8 mouse cellular contexts compared by ENCODE assay signal in the genomic region with DNA sequence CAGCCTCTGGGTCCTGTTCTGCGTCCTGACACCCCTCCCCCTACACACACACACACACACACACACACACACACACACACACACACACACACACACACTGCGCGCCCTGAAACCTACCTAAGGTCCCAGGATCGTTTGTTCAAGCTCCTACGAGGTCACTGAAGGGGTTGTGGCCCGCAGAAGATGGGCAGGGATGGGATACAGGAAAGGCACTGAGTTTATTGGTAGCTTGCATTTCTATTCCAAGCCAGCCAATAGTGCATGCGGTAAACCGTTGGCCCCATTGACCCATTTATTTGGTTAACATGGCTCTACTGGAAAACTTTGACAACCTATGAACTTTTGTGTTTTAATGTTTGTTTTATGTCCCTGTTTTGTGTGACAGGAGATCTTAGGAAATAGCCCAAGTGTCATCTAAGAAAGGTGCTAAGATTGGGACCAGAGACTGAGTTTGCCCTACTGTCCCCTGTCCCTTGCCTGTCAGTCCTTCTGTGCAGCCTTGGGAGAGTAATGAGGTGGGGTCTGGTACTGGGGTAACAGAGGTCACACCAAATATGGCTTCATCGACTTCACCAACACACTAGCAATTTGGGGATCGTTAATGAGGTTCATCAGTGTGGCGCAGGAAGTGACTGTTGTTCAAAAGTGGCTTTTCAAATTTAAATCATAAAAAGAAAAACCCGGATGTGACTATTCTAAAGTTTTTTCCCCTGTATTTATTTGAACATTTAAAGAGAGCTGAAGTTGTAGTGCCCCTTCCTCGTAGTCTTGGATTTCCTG. TPM values are rescaled to one million over a fixed set of nuclear protein-coding genes. Genes with fewer than 3 reads are reported as not detected.
A peak's percentile ranks its signal among the peaks of the same experiment; 100 is the strongest.
DNase-seq lines count a peak whose midpoint lies in the region; ATAC-seq and TF ChIP-seq lines count a peak whose summit lies in the region.

No protein-coding gene starts in this region.

- H3K9ac ChIP-seq in limb, embryonic 15.5 days, result peak overlapping the region; percentile 67
- peak overlapping the region; percentile 95 for H3K9ac ChIP-seq in neural tube, embryonic 14.5 days (replicated peaks; ENCODE audit: low read depth, low read length)

- H3K36me3 ChIP-seq in spleen, adult 2 months (ENCODE audit: control insufficient read depth, insufficient read depth, low read length), result peaks cover 2% of the 10 kb centered on the region; the same call in 1 of the 2 replicates
- H3K36me3 ChIP-seq in forebrain, embryonic 10.5 days (replicated peaks), result peaks cover 24% of the 10 kb centered on the region
- H3K36me3 ChIP-seq in limb, embryonic 15.5 days, result no peaks in the 10 kb centered on the region
- no peaks in the 10 kb centered on the region for H3K36me3 ChIP-seq in neural tube, embryonic 14.5 days (ENCODE audit: control insufficient read depth, insufficient read depth, low read length)

- H3K9me3 ChIP-seq in forebrain, embryonic 10.5 days, result no peaks in the 10 kb centered on the region
- no peaks in the 10 kb centered on the region for H3K9me3 ChIP-seq in limb, embryonic 15.5 days
- no peaks in the 10 kb centered on the region for H3K9me3 ChIP-seq in neural tube, embryonic 14.5 days (ENCODE audit: control insufficient read depth, low read length)

- H3K27me3 ChIP-seq in spleen, adult 2 months (ENCODE audit: control insufficient read depth, insufficient read depth, low read length), result no peaks in the 10 kb centered on the region
- H3K27me3 ChIP-seq in forebrain, embryonic 10.5 days (ENCODE audit: poor library complexity, severe bottlenecking), result no peaks in the 10 kb centered on the region
- no peaks in the 10 kb centered on the region for H3K27me3 ChIP-seq in limb, embryonic 15.5 days
- no peaks in the 10 kb centered on the region for H3K27me3 ChIP-seq in neural tube, embryonic 14.5 days (ENCODE audit: control insufficient read depth, insufficient read depth, low read length)

- H3K4me3 ChIP-seq in spleen, adult 2 months (ENCODE audit: extremely low read depth, insufficient read depth, insufficient read length), result peak overlapping the region; percentile 85
- peak overlapping the region; percentile 95 for H3K4me3 ChIP-seq in forebrain, embryonic 10.5 days
- H3K4me3 ChIP-seq in limb, embryonic 15.5 days, result peak overlapping the region; percentile 76
- peak overlapping the region; percentile 89 for H3K4me3 ChIP-seq in neural tube, embryonic 14.5 days (ENCODE audit: low read depth, low read length)

- peak overlapping the region; percentile 66 for H3K4me2 ChIP-seq in limb, embryonic 15.5 days
- peak overlapping the region; percentile 60 for H3K4me2 ChIP-seq in neural tube, embryonic 14.5 days (ENCODE audit: low read depth, low read length)

- peaks cover 6% of the 10 kb centered on the region for H3K4me1 ChIP-seq in spleen, adult 2 months (ENCODE audit: control insufficient read depth, insufficient read depth, insufficient read length)
- H3K4me1 ChIP-seq in forebrain, embryonic 10.5 days, result peaks cover 46% of the 10 kb centered on the region
- H3K4me1 ChIP-seq in limb, embryonic 15.5 days, result peaks cover 10% of the 10 kb centered on the region
- peaks cover 4% of the 10 kb centered on the region; the same call in 1 of the 2 replicates for H3K4me1 ChIP-seq in neural tube, embryonic 14.5 days (ENCODE audit: control insufficient read depth, insufficient read depth, low read length)

- ATAC-seq in limb, embryonic 15.5 days (ENCODE audit: insufficient number of reproducible peaks, low FRiP score, low TSS enrichment, low read depth), result no peak
- no peak for ATAC-seq in neural tube, embryonic 14.5 days (ENCODE audit: low read depth)

- DNase-seq in spleen, adult 2 months (ENCODE audit: low read depth in 1 of 2, low spot score in 2 of 2), result no peak
- DNase-seq in spleen, adult 18-20 months, result no peak
- peak; percentile 29 for DNase-seq in forebrain, embryonic 10.5 days (ENCODE audit: extremely low spot score, low spot score)
- DNase-seq in urinary bladder, postnatal 14 days (ENCODE audit: low spot score), result no peak
- no peak for DNase-seq in frontal cortex, postnatal 25 days (ENCODE audit: low spot score in 2 of 2)
- no peak for DNase-seq in frontal cortex, postnatal 14 days (ENCODE audit: low spot score in 2 of 2)

- peak overlapping the region; percentile 95 for H3K27ac ChIP-seq in spleen, adult 2 months (ENCODE audit: insufficient read depth, low read length)
- H3K27ac ChIP-seq in forebrain, embryonic 10.5 days, result peak overlapping the region; percentile 96
- H3K27ac ChIP-seq in limb, embryonic 15.5 days, result peak overlapping the region; percentile 93
- peak overlapping the region; percentile 92 for H3K27ac ChIP-seq in neural tube, embryonic 14.5 days (ENCODE audit: low read depth, low read length)

- TF ChIP-seq CTCF in spleen, adult 2 months (IDR thresholded peaks at IDR 0.05; ENCODE audit: extremely low read depth, insufficient read depth, insufficient read length, insufficient replicate concordance), result no peak

- no peak; the same call in 1 of the 2 replicates for TF ChIP-seq POLR2A in spleen, adult 2 months (IDR thresholded peaks at IDR 0.05; ENCODE audit: low read depth, low read length)

- WGBS in spleen, adult 2 months, result 1% methylated on average over 13 of the region's 13 CpGs
- WGBS in forebrain, embryonic 10.5 days, result 48% methylated on average over 13 of the region's 13 CpGs
- WGBS in limb, embryonic 15.5 days, result 35% methylated on average over 13 of the region's 13 CpGs
- 43% methylated on average over 13 of the region's 13 CpGs for WGBS in neural tube, embryonic 14.5 days

RNA-seq across cellular contexts. Expression of gene Ifnar2, which starts 1.1 kb away (rescaled TPM):
- 59.6 and 73.8 TPM in 2 replicates for polyA plus RNA-seq in spleen, adult 2 months (2012; rRNA removed)
- 28.6 and 29.0 TPM in 2 replicates for polyA plus RNA-seq in forebrain, embryonic 10.5 days (2016; fragmentation: Nextera tagmentation; extraction: Ambion mirVana)
- 59.4 and 70.0 TPM in 2 replicates for polyA plus RNA-seq in limb, embryonic 15.5 days (2015; fragmentation: Nextera tagmentation; extraction: Ambion mirVana)
- polyA plus RNA-seq in neural tube, embryonic 14.5 days (2014; fragmentation: Nextera tagmentation; extraction: Ambion mirVana), result 33.8 and 40.6 TPM in 2 replicates

RNA-seq across cellular contexts. Expression of gene Gm21970, which starts 17.9 kb away (rescaled TPM):
- polyA plus RNA-seq in spleen, adult 2 months (2012; rRNA removed), result not detected in 2 replicates
- not detected in 2 replicates for polyA plus RNA-seq in forebrain, embryonic 10.5 days (2016; fragmentation: Nextera tagmentation; extraction: Ambion mirVana)
- polyA plus RNA-seq in limb, embryonic 15.5 days (2015; fragmentation: Nextera tagmentation; extraction: Ambion mirVana), result 0.66 TPM in 1 of 2 replicates, not detected in the other
- not detected in 2 replicates for polyA plus RNA-seq in neural tube, embryonic 14.5 days (2014; fragmentation: Nextera tagmentation; extraction: Ambion mirVana)

RNA-seq across cellular contexts. Expression of gene Il10rb, which starts 32.3 kb away (rescaled TPM):
- polyA plus RNA-seq in spleen, adult 2 months (2012; rRNA removed), result 40.0 and 43.8 TPM in 2 replicates
- 4.7 and 5.8 TPM in 2 replicates for polyA plus RNA-seq in forebrain, embryonic 10.5 days (2016; fragmentation: Nextera tagmentation; extraction: Ambion mirVana)
- polyA plus RNA-seq in limb, embryonic 15.5 days (2015; fragmentation: Nextera tagmentation; extraction: Ambion mirVana), result 29.5 and 33.2 TPM in 2 replicates
- 7.1 and 13.7 TPM in 2 replicates for polyA plus RNA-seq in neural tube, embryonic 14.5 days (2014; fragmentation: Nextera tagmentation; extraction: Ambion mirVana)
